Comparison of ENCODE assay signal across 25 mouse cellular contexts in genomic region chr2:149848778-149849177, GRCm38 (mm10). TPM values are rescaled to one million over a fixed set of nuclear protein-coding genes. Genes with fewer than 3 reads are reported as not detected.
"Had no signal": no experiment of that assay in that cellular context is flagged by ENCODE, and none has a peak within 500 bp of the region (broad histone marks: within the 10 kb centered on the region; RNA-seq: fewer than 3 reads in every experiment).

No protein-coding gene starts in this region.

- ATAC-seq: liver, postnatal 0 days; lung, postnatal 0 days; midbrain, embryonic 13.5 days; midbrain, embryonic 16.5 days had no signal

- DNase-seq: liver, postnatal 0 days; lung, adult 2 months; lung, postnatal 14 days; lung, postnatal 36 days; right cerebral cortex, postnatal 14 days; thymus, adult 2 months; thymus, postnatal 25 days; thymus, postnatal 4 days had no signal

- H3K9ac ChIP-seq: liver, embryonic 15.5 days; liver, postnatal 0 days; lung, embryonic 15.5 days; midbrain, embryonic 13.5 days; stomach, embryonic 15.5 days had no signal

- H3K4me3 ChIP-seq: liver, embryonic 15.5 days; lung, embryonic 15.5 days; megakaryocyte, embryonic 14.5 days; midbrain, embryonic 13.5 days; stomach, embryonic 15.5 days had no signal

- H3K27me3 ChIP-seq: liver, embryonic 15.5 days; lung, embryonic 15.5 days; megakaryocyte, embryonic 14.5 days; midbrain, embryonic 13.5 days; stomach, embryonic 15.5 days had no signal

- H3K27ac ChIP-seq: liver, embryonic 15.5 days; lung, embryonic 15.5 days; macrophage; midbrain, embryonic 13.5 days; stomach, embryonic 15.5 days; stomach, postnatal 0 days had no signal

- H3K4me1 ChIP-seq: liver, embryonic 15.5 days; lung, embryonic 15.5 days; megakaryocyte, embryonic 14.5 days; midbrain, embryonic 13.5 days; stomach, embryonic 15.5 days had no signal

- H3K4me2 ChIP-seq: liver, embryonic 15.5 days; lung, embryonic 15.5 days; midbrain, embryonic 11.5 days; midbrain, embryonic 13.5 days; stomach, embryonic 15.5 days had no signal

- H3K36me3 ChIP-seq: liver, embryonic 15.5 days; lung, embryonic 15.5 days; midbrain, embryonic 13.5 days; stomach, embryonic 15.5 days had no signal

- H3K9me3 ChIP-seq: liver, embryonic 15.5 days; lung, embryonic 15.5 days; megakaryocyte, embryonic 14.5 days; midbrain, embryonic 13.5 days; stomach, embryonic 15.5 days had no signal

RNA-seq across cellular contexts. Expression of gene C530025M09Rik, which starts 17.8 kb away (rescaled TPM):
- total RNA-seq: megakaryocyte progenitor cell, adult 5-6 weeks; monocyte, adult 5-6 weeks; neutrophil, adult 5-6 weeks had no signal
- polyA plus RNA-seq: liver, embryonic 15.5 days; liver, postnatal 0 days; lung, adult 2 months; lung, postnatal 0 days; macrophage; midbrain, embryonic 11.5 days; neural tube, embryonic 11.5 days; spleen, adult 2 months; stomach, embryonic 15.5 days; testis, adult 2 months; thymus, adult 2 months; urinary bladder, adult 2 months had no signal

RNA-seq across cellular contexts. Expression of gene Syndig1, which starts 19.8 kb away (rescaled TPM):
- total RNA-seq: megakaryocyte progenitor cell, adult 5-6 weeks; monocyte, adult 5-6 weeks; neutrophil, adult 5-6 weeks had no signal
- polyA plus RNA-seq: liver, postnatal 0 days; macrophage; spleen, adult 2 months had no signal
